Mouse (Mus musculus) limb, embryonic 15.5 days (tissue): ENCODE results near the gene Cdk6. TPM values are rescaled to one million over a fixed set of nuclear protein-coding genes. Genes with fewer than 3 reads are reported as not detected.

Experiments
- ATAC-seq: fragments of 200-750 bp; cut with Nextera tagmentation; 2 replicates; pipeline ENCODE4 v1.8.0; 2017; ENCODE audit warnings: low read depth, moderate TSS enrichment; ENCODE audit not compliant: insufficient number of reproducible peaks, low FRiP score, low TSS enrichment
- H3K27ac ChIP-seq: fragments of 300-500 bp; sonication (generic); 2 replicates; pipeline ENCODE4 v1.5.1; 2015; ENCODE audit warnings: moderate library complexity, mild to moderate bottlenecking, inconsistent platforms
- H3K27me3 ChIP-seq: fragments of 300-500 bp; sonication (generic); 2 replicates; pipeline ENCODE4 v1.6.1; 2015; ENCODE audit warnings: inconsistent platforms
- H3K36me3 ChIP-seq: fragments of 300-500 bp; sonication (generic); 2 replicates; pipeline ENCODE4 v1.6.1; 2015; ENCODE audit warnings: inconsistent platforms
- H3K4me1 ChIP-seq: fragments of 300-500 bp; sonication (generic); 2 replicates; pipeline ENCODE4 v1.6.1; 2015; ENCODE audit warnings: inconsistent platforms
- H3K4me2 ChIP-seq: fragments of 300-500 bp; sonication (generic); 2 replicates; pipeline ENCODE4 v1.6.1; 2015; ENCODE audit warnings: mild to moderate bottlenecking, inconsistent platforms
- H3K4me3 ChIP-seq: fragments of 300-500 bp; sonication (generic); 2 replicates; pipeline ENCODE4 v1.5.1; 2015; ENCODE audit warnings: mild to moderate bottlenecking, inconsistent platforms
- H3K9ac ChIP-seq: fragments of 300-500 bp; sonication (generic); 2 replicates; pipeline ENCODE4 v1.6.1; 2015; ENCODE audit warnings: inconsistent platforms
- H3K9me3 ChIP-seq: fragments of 300-500 bp; sonication (generic); 2 replicates; pipeline ENCODE4 v1.6.1; 2016; ENCODE audit warnings: inconsistent platforms
- WGBS: fragments of 180-500 bp; shearing (Covaris S2); methylation state at CpG from one replicate; pipeline ENCODE4 v1.1.7; 2015; 5-methylcytosine and 5-hydroxymethylcytosine counted together
- polyA plus RNA-seq: library from polyadenylated mRNA; unstranded; fragments of >200 nt; fragmentation: Nextera tagmentation; extraction: Ambion mirVana; gene quantifications from 2 replicates; pipeline ENCODE4 v1.2.1, GENCODE M21; 2015

The Cdk6 gene
- polyA plus RNA-seq, 1 experiment from 2014 or later, result 24.7 TPM

GRCm38 (mm10) chr5:3482474-3482873 is 141.2 kb downstream of the Cdk6 start:
- no peak for ATAC-seq
- H3K27me3 ChIP-seq, result no peaks in the 10 kb centered on the region
- no peaks in the 10 kb centered on the region for H3K9me3 ChIP-seq
- WGBS, result 94% methylated on average over 7 of the region's 7 CpGs
- no peak overlapping the region for H3K4me2 ChIP-seq
- H3K27ac ChIP-seq, result no peak overlapping the region
- no peak overlapping the region for H3K4me3 ChIP-seq
- H3K9ac ChIP-seq, result no peak overlapping the region
- no peaks in the 10 kb centered on the region for H3K36me3 ChIP-seq
- H3K4me1 ChIP-seq, result no peaks in the 10 kb centered on the region

- no peaks in the 10 kb centered on the region for H3K9me3 ChIP-seq
- H3K4me1 ChIP-seq, result no peaks in the 10 kb centered on the region
- H3K9ac ChIP-seq, result no peak overlapping the region
- H3K4me3 ChIP-seq, result no peak overlapping the region
- no peaks in the 10 kb centered on the region for H3K36me3 ChIP-seq
- ATAC-seq, result no peak
- WGBS, result 92% methylated on average over 5 of the region's 5 CpGs
- H3K27ac ChIP-seq, result no peak overlapping the region
- H3K27me3 ChIP-seq, result no peaks in the 10 kb centered on the region
- H3K4me2 ChIP-seq, result no peak overlapping the region
These were observed 141.9 kb downstream of the Cdk6 start for GRCm38 (mm10) chr5:3483054-3483722.

DNA sequence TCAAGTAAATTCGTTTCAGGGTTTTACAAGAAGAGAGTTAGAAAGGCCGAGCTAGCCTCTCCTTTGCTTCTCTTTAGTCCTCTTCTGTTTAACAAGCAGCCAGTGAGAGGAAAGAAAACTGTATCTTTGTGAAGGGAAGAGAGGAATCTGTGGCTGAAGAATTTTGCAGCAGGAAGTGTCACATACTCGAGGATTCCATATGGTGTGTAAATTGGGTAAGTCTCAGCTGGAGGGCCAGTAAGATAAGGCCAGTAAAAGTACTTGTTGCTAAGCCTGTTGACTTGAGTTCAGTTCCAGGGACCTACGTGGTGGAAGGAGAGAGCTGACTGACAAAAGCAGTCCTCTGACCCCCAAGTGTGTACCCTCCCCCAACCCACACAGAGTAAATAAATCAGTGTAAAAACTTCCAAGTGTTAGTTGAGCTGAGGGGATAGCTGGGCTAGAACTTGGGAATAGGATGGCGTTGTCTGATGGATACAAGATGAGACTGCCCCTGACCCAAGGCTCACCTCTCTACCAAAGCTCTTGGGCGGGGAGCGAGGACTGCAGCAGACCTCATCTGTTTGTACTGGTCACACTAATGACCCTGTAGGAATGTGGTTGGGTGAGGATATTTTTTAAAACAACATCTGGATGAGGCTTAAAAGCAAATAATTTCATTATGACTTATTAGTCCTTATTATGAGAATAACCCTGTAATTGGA is 145.4 kb downstream of the Cdk6 start:
- Histone ChIP-seq H3K4me3 (no peak overlapping the region), H3K4me2 (no peak overlapping the region), H3K27ac (no peak overlapping the region), H3K36me3 (no peaks in the 10 kb centered on the region), H3K27me3 (no peaks in the 10 kb centered on the region), H3K9ac (no peak overlapping the region), H3K4me1 (peaks cover 4% of the 10 kb centered on the region; the same call in 1 of the 2 replicates), H3K9me3 (no peaks in the 10 kb centered on the region)
- no peak for ATAC-seq
- WGBS, result 41% methylated on average over 7 of the region's 7 CpGs

- Histone ChIP-seq H3K9me3 (no peaks in the 10 kb centered on the region), H3K4me3 (no peak overlapping the region), H3K36me3 (no peaks in the 10 kb centered on the region), H3K4me1 (peaks cover 4% of the 10 kb centered on the region; the same call in 1 of the 2 replicates), H3K9ac (no peak overlapping the region), H3K4me2 (no peak overlapping the region), H3K27me3 (no peaks in the 10 kb centered on the region), H3K27ac (no peak overlapping the region)
- WGBS, result 67% methylated on average over 16 of the region's 16 CpGs
- no peak for ATAC-seq
These were observed 147.0 kb downstream of the Cdk6 start for GRCm38 (mm10) chr5:3488146-3488774.

- Histone ChIP-seq H3K27ac (no peak overlapping the region), H3K36me3 (no peaks in the 10 kb centered on the region), H3K9ac (no peak overlapping the region), H3K4me3 (no peak overlapping the region), H3K4me2 (no peak overlapping the region), H3K4me1 (peaks cover 4% of the 10 kb centered on the region; the same call in 1 of the 2 replicates), H3K27me3 (no peaks in the 10 kb centered on the region), H3K9me3 (no peaks in the 10 kb centered on the region)
- WGBS, result 91% methylated on average over 3 of the region's 3 CpGs
- ATAC-seq, result no peak
These were observed 149.1 kb downstream of the Cdk6 start for GRCm38 (mm10) chr5:3490358-3490757.

DNA sequence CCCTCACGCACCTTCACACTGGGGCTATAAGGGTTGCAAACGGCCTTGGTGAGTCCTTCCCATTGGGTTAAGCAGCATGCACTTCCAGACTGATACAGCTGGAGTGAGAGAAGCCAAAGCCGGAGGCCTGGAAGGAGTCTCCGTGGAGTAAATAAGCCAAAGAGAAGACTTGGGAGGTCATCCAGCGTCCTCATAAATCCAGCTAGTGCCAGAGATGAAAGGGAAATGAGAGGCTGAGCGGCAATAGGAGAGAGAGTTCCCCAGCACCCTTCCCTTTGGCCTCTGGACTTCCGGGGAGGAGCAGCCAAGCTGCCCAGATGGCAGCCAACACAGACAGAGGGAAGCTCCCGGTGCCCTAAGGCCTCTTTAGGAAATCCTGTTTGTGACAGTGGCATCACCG is 149.8 kb downstream of the Cdk6 start:
- Histone ChIP-seq H3K27ac (no peak overlapping the region), H3K4me2 (no peak overlapping the region)
- no peak for ATAC-seq

GRCm38 (mm10) chr5:3491883-3492282 is 150.6 kb downstream of the Cdk6 start:
- H3K27ac ChIP-seq, result no peak overlapping the region
- H3K36me3 ChIP-seq, result no peaks in the 10 kb centered on the region
- no peak overlapping the region for H3K9ac ChIP-seq
- H3K9me3 ChIP-seq, result no peaks in the 10 kb centered on the region
- peaks cover 4% of the 10 kb centered on the region; the same call in 1 of the 2 replicates for H3K4me1 ChIP-seq
- no peak overlapping the region for H3K4me2 ChIP-seq
- no peak for ATAC-seq
- 52% methylated on average over 5 of the region's 5 CpGs for WGBS
- no peak overlapping the region for H3K4me3 ChIP-seq
- H3K27me3 ChIP-seq, result no peaks in the 10 kb centered on the region

More for the DNA sequence above, 149.8 kb downstream of the Cdk6 start:
- Histone ChIP-seq H3K9me3 (no peaks in the 10 kb centered on the region), H3K36me3 (no peaks in the 10 kb centered on the region), H3K4me1 (peaks cover 4% of the 10 kb centered on the region; the same call in 1 of the 2 replicates), H3K27me3 (no peaks in the 10 kb centered on the region), H3K9ac (no peak overlapping the region), H3K4me3 (no peak overlapping the region)
- WGBS, result 30% methylated on average over 9 of the region's 9 CpGs

DNA sequence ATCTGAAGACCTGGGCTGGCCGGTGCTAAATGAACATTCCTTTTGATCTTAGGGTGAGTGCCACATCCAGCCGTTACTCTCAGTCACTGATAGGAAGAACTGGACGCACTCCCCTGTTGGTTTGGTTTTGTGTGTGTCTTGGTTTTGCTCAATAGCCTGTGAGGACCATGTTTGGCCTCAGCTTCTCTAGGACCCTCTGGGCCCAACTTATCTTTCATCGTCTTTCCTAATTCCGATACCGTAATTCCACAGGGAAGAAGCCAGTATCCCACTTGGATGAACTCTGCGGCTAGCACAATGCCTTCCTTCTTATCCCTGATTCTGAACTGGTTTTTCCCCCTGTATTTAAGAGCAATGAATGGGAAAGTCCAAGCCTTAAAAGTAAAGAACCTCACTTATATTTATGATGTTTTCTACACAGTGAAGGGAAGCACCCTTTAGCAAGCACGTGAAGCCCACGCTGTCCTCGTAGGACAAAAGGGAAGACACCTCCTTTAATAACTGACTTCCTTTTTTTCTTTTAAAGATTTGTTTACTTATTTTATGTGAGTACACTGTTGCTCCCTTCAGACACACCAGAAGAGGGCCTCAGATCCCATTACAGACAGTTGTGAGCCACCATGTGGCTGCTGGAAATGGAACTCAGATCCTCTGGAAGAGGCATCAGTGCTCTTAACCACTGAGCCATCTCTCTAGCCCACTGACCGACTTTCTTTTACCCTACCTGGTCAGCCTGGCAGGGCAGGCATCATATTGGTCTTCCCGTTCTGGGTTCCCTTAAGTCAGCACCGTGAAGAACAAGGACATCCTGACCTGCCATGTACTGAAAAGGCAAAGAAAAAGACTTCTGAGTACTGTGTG is 151.7 kb downstream of the Cdk6 start:
- Histone ChIP-seq H3K27me3 (no peaks in the 10 kb centered on the region), H3K36me3 (no peaks in the 10 kb centered on the region), H3K4me2 (no peak overlapping the region), H3K9ac (no peak overlapping the region), H3K4me1 (peaks cover 4% of the 10 kb centered on the region; the same call in 1 of the 2 replicates), H3K27ac (no peak overlapping the region), H3K4me3 (no peak overlapping the region), H3K9me3 (no peaks in the 10 kb centered on the region)
- 84% methylated on average over 13 of the region's 13 CpGs for WGBS
- no peak for ATAC-seq

- Histone ChIP-seq H3K27me3 (no peaks in the 10 kb centered on the region), H3K4me3 (no peak overlapping the region), H3K4me1 (peaks cover 4% of the 10 kb centered on the region; the same call in 1 of the 2 replicates), H3K36me3 (no peaks in the 10 kb centered on the region), H3K9ac (no peak overlapping the region), H3K4me2 (no peak overlapping the region), H3K9me3 (no peaks in the 10 kb centered on the region), H3K27ac (no peak overlapping the region)
- 86% methylated on average over 9 of the region's 9 CpGs for WGBS
- no peak for ATAC-seq
These were observed 152.7 kb downstream of the Cdk6 start for GRCm38 (mm10) chr5:3493968-3494367.

GRCm38 (mm10) chr5:3494452-3495187 is 153.3 kb downstream of the Cdk6 start:
- H3K27me3 ChIP-seq, result no peaks in the 10 kb centered on the region
- 74% methylated on average over 8 of the region's 8 CpGs for WGBS

GRCm38 (mm10) chr5:3497505-3497925 is 156.2 kb downstream of the Cdk6 start:
- WGBS, result 67% methylated on average over 5 of the region's 5 CpGs
- no peak overlapping the region for H3K27ac ChIP-seq
- no peak overlapping the region for H3K9ac ChIP-seq
- no peaks in the 10 kb centered on the region for H3K27me3 ChIP-seq
- no peaks in the 10 kb centered on the region for H3K36me3 ChIP-seq
- H3K4me3 ChIP-seq, result no peak overlapping the region
- no peaks in the 10 kb centered on the region for H3K9me3 ChIP-seq
- peaks cover 2% of the 10 kb centered on the region; the same call in 1 of the 2 replicates for H3K4me1 ChIP-seq
- ATAC-seq, result no peak
- no peak overlapping the region for H3K4me2 ChIP-seq

More at GRCm38 (mm10) chr5:3494452-3495187, 153.3 kb downstream of the Cdk6 start:
- ATAC-seq, result no peak
- Histone ChIP-seq H3K9ac (no peak overlapping the region), H3K36me3 (no peaks in the 10 kb centered on the region), H3K4me3 (no peak overlapping the region), H3K9me3 (no peaks in the 10 kb centered on the region), H3K4me1 (peaks cover 4% of the 10 kb centered on the region; the same call in 1 of the 2 replicates), H3K4me2 (no peak overlapping the region), H3K27ac (no peak overlapping the region)
